Mouse (Mus musculus) spleen, adult 12 weeks (tissue): ENCODE results near the gene Bnc2.

Source experiments
- DNase-seq: peaks from one replicate; pipeline ENCODE4 v3.0.0; 2022; ENCODE audit warnings: low spot score

The Bnc2 gene

DNA sequence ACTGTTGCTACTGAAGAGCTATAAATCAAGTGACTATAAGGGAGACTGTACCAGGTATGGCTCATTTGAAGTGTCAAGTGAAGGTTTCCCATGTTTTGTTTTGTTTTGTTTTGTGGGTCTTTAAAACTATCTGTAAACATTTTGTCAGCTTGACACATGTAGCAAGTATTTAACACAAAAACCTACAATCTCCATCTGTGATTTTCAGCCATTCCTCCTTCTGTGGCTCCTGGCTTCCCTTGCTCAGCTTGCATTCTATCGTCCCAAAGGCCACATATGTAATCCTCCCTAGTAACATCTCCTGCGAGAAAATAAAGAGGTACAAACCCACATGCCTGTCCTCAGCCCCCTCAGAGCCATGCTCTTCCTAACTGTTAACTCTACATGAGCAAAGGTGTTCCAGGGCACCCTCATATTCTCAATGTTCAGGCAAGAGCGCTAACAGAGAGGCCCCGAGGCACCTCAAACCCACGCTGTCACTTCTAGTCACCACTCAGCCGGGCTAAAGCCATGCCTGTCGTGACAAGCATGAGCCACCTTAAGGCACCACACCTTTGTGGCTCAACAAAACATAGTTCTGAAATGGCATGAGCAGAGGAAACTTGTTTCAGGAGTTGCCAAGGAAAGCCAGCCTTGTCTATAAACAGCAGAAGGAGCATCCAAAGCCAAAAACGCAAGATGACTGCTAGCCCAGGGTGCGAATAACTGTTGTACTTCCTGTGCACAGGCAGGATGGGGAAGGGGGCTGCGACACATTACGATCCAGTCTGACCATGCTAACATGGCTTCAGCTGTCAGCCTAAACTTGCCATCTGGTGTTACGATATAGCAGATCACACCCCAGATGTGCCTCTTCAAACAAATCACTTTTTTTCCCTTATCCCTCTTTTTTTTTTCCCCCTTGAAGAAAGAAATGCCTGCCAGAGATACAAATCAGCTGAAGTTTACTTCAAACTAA is 42.0 kb downstream of the Bnc2 start:
- DNase-seq: no peak

DNA sequence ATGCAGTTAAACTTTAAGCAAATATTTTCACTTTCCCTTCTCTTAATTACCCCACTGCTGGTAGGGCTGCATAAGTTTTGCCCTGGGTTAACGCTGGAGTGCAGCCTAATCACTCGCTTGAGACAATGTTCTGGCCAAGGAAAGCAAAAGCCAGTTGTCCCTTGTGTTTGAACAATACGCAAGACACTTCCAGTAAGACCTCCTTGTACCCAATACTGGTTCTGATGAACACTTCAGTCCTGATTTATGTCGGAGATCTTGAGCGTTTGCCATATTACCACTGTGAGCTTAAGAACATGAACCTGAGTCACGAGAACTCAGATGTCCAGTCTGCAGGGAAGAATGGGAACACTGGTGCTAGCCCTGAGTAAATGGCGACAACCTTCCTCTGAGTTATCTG is 47.5 kb downstream of the Bnc2 start:
- no peak for DNase-seq

DNA sequence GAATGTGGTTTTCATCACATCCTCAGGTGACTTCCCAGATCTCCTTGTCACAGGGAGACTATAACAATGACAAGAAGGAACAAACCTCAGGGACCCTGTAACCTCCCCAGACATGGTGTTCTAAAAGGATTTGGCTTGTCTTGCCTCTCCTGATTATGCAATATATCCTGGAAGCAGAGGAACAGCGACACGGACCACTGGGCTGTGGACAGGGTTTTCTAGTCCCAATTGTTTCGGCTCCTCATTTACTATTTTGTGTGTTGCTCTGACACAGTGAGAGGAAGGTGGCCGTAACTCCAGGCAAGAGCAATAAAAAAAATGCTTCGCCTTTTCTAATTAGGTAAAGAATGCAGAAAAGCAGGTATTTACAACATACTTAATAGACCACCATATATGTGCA is 51.8 kb downstream of the Bnc2 start:
- no peak for DNase-seq

DNA sequence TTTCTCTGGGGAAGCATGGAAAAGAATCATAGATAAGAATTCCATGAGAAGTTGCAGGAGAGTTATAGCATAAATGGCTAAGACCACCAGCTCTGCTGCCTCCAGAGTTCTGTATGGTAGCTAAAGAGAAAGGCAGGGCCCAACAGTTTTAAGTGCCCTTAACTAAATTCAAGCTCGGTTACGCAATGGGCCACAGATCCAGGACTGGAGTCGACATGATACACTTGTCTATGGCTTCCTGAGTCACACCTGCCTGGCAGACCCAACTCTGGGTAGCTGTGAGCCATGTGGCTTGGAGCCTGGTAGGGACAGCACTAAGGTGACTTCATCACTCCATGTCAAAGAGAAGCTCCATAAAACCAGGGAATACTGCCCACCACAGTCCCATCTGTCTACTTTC is 53.3 kb downstream of the Bnc2 start:
- no peak for DNase-seq

DNA sequence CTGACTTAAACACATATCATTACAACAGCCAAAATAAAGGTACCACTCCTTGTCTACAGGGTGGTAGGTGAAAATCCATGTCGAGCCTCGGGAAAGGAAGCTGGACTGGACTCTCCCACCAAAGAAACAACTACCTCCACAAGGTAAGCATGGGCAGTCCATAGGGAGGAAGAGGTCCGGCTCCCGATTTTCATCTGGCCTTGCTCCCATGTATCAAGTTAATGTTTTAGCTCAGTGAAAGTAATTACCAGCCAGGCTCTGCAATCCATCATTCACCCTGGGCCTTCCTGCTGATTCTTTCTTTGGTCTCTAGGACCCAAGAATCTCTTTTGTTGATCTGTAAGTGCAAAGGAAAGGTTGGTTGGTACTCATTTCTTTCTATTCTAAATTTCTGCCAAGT is 65.2 kb downstream of the Bnc2 start:
- DNase-seq: no peak

DNA sequence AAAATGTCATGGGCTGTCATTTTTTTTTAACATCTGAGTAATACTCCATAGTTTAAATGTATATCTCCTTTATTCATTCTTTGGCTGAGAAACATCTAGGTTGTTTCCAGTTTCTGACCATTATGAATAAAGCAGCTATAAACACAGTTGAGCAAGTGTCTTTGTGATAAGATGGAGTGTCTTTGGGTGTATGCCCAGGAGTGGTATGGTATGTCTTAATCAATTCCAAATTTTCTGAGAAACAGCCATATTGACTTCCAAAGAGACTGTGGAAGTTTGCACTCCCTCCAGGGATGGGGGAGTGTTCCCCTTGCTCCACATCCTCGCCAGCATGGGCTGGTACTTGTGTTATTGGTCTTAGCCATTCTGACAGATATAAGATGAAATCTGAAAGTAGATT is 70.6 kb downstream of the Bnc2 start:
- DNase-seq: no peak

DNA sequence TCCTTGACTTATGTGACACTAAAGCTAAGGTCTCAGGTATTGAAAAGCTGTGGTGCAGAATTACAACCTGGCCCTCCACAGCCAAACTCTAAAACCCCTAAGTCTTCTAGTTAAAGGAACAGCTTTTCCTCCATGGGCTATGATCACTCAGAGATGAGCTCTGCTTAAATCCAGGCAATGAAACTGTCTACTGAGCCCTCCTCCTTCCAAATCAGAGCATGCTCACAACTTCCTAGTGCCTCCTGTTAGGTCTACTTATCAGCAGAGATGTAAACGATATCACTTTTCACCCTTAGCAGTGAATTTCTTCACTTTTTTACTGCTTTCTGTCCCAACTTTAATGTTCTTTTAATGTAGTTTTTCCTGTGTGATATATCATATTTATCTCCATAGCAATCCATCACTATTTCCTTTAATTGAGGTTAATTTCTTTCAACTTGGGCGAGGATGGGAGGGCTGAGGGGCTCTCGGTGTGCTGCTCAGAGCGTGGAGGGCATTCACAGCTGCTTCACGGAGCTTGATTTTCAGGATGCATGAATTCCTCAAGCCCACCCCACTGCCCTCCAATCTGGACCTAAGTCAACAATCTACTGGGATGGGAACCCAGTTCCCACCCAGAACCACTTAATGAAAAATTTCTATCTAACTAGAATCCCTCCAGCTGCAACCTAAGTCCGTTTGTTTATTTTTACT is 94.7 kb downstream of the Bnc2 start:
- no peak for DNase-seq

DNA sequence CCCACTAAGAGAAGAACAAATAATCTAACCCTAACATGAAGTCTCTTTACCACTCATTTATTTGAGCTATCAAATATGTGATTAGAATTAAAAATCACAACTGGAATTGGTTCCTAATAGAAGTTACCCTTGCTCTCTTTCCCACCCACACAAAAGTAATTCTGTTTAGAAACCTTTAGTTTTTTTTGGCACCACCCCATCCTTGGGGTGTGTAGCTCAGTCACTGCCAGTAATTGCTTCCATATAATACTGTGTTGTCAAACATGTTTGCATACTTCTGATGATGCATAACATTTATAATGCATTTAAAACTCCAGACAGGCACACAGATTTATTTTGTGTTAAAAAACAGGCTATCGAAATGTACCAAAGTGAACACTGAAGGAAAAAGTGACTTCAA is 96.8 kb downstream of the Bnc2 start:
- DNase-seq: no peak

DNA sequence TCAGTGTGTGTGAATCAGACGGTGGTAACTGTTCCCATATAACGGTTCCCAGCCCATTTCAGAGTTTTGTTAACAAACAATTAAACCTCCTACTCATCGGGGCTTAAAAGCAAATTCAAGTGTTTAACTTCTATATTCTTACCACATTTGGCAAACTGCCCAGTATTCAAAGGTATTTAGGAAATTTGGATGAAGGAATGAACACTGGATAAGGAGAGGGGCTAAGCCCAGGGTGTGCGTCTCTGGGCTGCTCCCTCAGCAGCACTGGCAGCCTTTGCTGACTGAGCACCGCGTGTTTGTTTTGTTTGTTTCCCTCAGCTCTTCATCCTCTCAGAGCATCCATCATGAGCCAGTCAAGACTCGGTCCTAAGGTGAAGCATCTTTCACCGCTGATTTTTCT is 109.0 kb downstream of the Bnc2 start:
- DNase-seq: no peak

DNA sequence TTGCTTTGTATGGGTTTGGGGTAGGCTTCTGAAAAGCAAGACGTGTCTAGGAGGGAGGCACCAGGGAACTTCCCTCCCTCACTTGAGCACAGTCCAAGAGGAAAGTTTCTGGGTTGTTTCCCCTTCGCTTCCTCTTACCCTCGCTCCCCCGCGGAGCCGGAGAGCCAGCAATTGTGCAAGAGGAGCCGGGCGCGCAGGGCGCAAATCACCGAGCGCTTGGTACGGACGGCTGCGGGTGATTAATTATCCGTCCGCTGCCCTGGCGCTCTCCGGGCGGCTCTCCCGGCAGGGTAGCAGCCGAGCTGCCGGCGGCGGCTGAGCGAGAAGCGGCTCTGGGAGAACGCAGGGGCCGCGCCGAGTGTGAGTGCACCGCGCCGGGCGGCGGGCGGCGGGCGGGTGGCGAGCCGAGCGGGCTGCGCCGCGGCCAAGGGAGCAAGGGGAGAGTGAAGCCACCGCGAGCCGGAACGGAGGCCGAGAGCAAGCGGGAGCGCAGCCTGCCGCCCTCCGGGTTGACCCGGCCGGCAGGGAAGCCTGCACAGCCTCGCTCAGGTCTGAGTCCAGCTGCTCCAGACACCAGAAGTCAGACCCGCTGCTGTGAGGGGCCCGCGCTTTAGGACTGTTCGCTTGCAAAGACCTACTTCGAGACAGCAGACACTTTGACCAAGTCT is 129.7 kb downstream of the Bnc2 start:
- DNase-seq: no peak

DNA sequence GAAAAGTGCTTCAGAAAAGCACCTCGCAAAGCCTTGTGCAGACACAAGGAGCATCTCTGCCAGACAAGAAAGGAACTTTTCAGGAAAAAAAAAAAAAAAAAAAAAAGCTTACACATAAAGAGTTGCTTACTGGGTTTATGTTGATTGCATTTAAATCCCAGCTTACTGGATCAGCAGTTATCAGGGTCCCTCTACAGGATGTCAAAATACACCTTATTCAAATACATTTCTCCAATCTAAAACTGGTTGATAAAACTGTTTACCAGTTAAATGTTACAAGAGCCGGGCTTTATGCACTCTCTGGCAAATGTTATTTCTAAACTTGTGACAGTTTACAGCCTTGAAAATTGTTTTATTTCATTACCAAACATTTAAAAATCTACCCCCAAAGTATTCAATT is 130.4 kb downstream of the Bnc2 start:
- no peak for DNase-seq

DNA sequence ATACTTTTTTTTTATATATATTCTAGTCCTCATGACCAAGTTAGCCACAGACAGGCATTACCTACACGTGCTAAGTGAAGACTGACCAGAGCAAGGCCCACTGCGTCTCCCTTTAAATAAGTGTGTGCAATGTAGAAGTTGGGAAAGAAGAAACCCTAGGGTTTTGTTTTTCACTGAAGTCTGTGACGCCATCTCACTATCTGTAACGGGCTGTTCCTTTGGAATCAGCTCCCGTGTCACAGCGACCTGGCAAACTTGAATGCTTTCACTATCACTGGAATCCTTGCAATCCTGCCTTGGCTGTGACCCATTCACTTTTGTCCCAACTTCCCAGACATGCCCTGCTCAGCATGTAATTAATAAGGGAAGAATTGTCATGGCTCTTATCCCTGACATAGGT is 134.5 kb downstream of the Bnc2 start:
- DNase-seq: no peak

DNA sequence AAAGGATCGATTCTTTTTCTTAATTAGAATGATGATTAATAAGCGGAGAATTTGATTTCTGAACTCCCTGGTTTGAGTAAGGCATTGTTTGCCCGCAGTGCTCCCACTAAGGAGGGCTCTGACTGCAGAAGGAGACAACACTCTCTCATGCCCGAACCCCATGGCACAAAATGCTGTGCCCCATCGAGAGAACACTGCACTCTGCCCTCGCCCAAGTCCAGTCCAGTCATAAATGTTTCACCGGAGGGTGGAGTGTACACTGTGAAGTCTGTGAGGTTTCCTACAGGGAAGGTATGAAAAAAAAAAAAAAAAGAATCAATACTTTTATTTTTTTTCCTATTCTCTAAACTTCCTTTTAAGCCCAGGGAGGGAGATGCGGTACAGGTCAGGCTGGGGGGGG is 135.7 kb downstream of the Bnc2 start:
- DNase-seq: no peak

DNA sequence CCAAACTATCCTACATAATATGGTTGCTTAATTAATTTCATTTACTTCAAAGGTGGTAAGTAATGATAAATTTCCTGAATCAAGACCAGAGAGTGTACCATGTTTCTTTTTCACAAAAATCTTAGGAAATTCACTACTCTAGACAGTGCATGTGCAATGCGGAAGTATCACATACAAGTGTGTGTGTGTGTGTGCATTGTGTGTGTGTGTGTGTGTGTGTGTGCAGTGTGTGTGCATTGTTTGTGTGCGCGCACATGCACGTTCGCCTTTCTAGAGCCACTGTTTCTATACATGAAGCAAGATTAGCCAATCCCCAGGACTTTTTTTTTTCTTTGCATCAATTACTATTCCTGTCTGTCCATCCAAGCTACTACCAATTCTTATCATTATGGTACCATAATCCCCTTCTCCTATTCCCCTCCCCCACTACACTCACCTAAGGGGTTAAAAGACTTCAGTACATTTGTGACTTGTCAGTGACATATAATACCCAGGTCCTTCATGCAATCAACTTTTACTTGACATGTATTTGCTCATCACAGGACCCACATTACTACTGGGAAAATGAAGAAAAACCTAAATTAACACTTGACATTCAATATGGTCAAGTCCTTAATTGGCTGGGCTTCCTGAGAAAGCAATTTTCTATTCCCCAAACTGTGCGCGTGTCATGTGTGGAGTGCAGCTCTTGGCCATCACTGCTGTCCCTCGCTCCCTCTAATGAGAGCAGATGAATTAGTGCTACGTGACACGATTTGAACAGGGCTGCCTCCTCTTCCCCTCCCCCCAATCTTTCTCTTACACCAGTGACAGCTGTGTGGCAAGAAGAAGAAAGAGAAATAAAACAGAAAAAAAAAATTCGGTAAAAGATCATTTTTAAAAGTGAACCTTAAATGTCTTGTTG is 145.9 kb downstream of the Bnc2 start:
- no peak for DNase-seq

DNA sequence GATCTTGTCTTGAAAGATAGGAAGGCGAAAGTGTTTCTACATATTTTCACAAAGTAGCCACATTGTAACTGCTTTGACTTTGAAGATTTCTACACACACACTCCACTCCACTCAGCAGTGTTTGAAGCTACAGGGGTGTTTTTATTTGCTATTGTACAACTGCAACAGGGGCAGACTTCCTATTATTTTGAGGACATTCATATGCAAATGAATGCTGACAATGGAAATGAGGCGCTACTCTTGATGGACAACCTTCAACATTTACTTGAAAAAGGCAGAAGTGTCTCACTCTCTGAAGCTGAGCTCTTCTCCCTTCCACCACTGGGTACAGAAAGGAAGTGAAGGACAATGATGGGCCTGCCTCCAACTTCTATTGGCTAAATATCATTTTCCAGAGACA is 146.7 kb downstream of the Bnc2 start:
- DNase-seq: no peak

DNA sequence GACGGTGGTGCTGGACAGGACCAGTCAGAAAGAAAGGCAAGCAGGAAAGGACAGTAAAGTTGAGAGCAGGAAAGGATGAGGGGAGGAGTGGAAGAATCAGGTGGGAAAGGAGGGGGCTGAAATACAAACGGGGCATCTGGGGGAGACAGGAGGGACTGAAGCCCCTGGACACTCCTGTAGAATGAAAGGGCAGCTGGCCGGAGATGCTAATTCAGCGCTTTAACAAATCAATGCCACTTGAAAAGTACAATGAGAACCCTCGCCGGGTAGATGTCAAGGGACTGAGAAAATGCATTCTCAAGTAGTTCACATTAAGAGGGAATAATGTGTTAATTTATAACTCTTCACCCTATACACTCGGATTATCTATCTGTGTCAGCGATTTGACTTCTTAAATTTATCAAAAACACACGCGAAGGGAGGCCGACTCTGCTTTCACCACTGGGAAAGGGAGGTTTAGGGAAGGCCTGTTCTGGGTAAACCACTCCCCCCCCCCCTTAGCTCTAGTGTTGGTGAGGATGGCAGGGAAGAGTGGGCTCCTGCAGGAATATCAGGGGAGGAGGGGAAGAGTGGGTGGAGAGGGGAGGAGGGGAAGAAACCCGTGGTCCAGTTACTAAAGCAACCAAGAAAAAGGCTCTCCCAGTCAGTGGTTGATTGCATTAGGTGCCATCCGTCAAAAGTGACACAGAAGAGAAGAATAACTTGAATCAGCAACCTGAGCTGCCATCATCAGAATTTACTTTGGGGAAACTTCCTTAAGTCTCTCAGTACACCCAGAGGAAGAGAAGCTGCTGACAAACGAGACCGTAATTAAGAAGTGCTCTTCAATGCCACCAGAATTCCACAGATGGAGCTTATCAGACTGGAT is 147.8 kb downstream of the Bnc2 start:
- DNase-seq: no peak

DNA sequence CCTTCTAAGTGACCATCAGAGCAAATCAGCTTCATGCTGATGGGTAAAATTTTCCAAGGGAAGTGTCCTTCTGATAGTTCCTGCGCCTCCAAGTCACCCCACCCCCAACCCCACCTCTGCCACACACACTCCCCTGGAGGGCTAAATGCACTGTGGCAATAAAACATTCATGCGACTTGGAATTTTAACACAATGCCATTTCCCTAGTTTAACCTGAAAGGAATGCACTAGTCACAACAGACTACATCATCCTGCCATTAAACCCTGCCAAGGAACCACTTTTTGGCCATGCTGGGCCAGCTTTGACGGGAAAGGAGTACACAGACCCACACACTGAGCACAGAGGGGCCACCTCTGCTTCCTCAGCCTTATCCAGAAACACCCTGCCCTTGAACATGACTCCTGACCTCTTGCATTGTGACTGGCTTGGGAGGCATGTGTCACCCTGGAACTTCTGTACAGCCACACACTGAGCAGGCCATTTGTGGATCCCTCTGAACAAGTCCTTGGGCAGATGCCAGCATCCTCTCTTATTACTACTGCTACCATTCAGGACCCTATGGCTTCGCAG is 151.3 kb downstream of the Bnc2 start:
- DNase-seq: no peak

DNA sequence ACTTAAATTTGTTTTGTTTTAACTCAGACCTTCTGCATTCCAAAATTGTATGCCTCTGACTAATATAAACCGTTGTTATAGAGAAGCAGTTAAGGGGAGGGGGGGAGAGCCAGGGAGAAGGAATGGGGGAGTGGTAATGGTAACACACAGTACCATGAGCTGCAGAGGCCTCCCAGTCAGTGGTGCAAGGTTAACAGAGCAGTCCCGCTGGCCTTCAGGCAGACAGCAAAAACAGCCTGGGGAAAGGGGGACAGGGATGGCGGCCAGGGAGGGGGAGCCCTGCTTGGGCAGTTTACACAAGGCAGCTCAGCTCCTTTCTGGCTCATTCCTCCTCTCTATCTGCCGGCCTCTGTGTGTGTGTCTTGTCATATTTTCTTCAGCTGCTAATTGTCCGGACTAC is 151.9 kb downstream of the Bnc2 start:
- DNase-seq: no peak

DNA sequence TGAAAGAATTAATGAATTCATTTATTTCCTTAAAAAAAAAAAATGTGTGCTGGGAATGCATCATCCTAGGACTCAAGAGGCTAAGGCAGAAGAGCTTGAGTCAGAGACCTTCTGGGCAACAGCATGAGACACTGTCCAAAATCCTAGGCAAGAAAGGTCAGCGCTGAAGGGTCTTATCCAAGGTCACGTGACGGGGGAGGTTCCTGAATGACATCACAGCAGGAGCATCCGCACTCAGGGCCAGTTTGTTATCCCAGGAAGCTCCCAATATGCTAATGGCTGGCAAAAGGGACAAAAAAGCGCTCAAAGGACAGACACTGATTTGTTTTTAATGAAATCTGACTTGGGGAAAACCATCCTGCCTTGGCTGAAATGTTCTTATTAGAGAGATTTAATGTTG is 153.5 kb downstream of the Bnc2 start:
- DNase-seq: no peak

DNA sequence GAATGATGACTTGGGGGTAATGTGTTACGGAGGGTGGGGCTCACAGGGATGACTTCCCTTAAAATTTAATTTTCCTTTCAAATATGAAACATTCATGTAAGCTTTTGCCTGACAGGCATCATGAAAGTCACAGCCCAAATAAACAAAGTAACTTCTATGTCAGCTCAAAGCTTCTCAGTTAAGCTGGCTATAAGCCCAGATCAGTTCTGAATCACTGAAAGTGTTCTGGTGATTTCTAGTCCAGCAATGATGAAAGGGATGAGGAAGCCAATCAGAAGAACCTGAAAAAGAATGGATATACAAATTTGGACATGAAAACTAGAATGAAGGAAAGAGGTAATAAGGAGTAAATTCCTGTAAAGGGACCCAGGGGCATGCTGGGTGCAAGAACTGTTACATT is 164.6 kb downstream of the Bnc2 start:
- no peak for DNase-seq

DNA sequence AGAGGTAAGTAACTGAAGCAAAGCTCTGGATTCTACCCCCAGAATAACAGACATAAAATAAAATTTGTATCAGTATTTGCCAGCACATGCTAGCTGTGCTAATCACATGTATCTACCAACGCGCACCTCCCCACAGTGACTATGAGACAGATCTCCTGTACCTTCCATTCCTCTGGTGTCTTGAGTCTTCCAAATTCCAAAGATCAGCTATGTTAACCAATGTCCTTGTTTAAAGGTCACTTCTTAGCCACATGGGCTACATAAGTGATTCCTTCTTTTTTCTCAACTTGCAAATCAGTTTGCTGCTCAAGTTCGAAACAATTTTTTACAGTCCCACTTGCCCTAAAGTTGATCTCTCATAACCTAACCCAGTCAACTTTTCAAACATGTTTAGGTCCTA is 167.5 kb downstream of the Bnc2 start:
- DNase-seq: no peak
